Comparison of ENCODE assay signal across 8 mouse cellular contexts in genomic region chr4:119540533-119540890, GRCm38 (mm10). TPM values are rescaled to one million over a fixed set of nuclear protein-coding genes. Genes with fewer than 3 reads are reported as not detected.
DNase-seq lines count a peak whose midpoint lies in the region; ATAC-seq and TF ChIP-seq lines count a peak whose summit lies in the region.

No protein-coding gene starts in this region.

- no peak for DNase-seq in cerebellum, adult 2 months
- DNase-seq in cerebellum, postnatal 10 days, result no peak
- peak; percentile 8 for DNase-seq in limb, embryonic 14.5 days (ENCODE audit: low spot score)
- no peak for DNase-seq in thymus, postnatal 25 days
- no peak for DNase-seq in thymus, postnatal 10 days (ENCODE audit: low spot score in 2 of 2)

- no peak for TF ChIP-seq POLR2A in cerebellum, adult 2 months (IDR thresholded peaks at IDR 0.05; ENCODE audit: borderline replicate concordance, insufficient read depth, low read length)
- no peak for TF ChIP-seq POLR2A in limb, embryonic 14.5 days (IDR thresholded peaks at IDR 0.05; ENCODE audit: borderline replicate concordance, extremely low read depth, insufficient read depth, insufficient read length)

- H3K27ac ChIP-seq in cerebellum, adult 2 months (ENCODE audit: insufficient read depth, low read length), result no peak overlapping the region
- H3K27ac ChIP-seq in limb, embryonic 14.5 days (replicated peaks; ENCODE audit: low read depth, low read length), result peak overlapping the region; percentile 98
- peak overlapping the region; percentile 97 for H3K27ac ChIP-seq in stomach, embryonic 16.5 days (ENCODE audit: low read length)

- H3K9ac ChIP-seq in limb, embryonic 14.5 days (ENCODE audit: low read depth, low read length, severe bottlenecking), result peak overlapping the region; percentile 97
- peak overlapping the region; percentile 99 for H3K9ac ChIP-seq in stomach, embryonic 16.5 days (ENCODE audit: low read length)

- H3K9me3 ChIP-seq in megakaryocyte, embryonic 14.5 days, result no peaks in the 10 kb centered on the region
- H3K9me3 ChIP-seq in limb, embryonic 14.5 days (ENCODE audit: control insufficient read depth, low read length), result no peaks in the 10 kb centered on the region
- H3K9me3 ChIP-seq in stomach, embryonic 16.5 days (replicated peaks; ENCODE audit: control insufficient read depth, low read length), result no peaks in the 10 kb centered on the region

- 2% methylated on average over 10 of the region's 10 CpGs for WGBS in cerebellum, adult 2 months
- 6% methylated on average over 10 of the region's 10 CpGs for WGBS in limb, embryonic 14.5 days
- 2% methylated on average over 10 of the region's 10 CpGs for WGBS in stomach, embryonic 16.5 days

- no peaks in the 10 kb centered on the region for H3K27me3 ChIP-seq in cerebellum, adult 2 months (ENCODE audit: control insufficient read depth, insufficient read depth, low read length)
- peaks cover 2% of the 10 kb centered on the region for H3K27me3 ChIP-seq in megakaryocyte, embryonic 14.5 days (replicated peaks)
- H3K27me3 ChIP-seq in limb, embryonic 14.5 days (ENCODE audit: control insufficient read depth, insufficient read depth, low read length), result no peaks in the 10 kb centered on the region
- no peaks in the 10 kb centered on the region for H3K27me3 ChIP-seq in stomach, embryonic 16.5 days (ENCODE audit: control insufficient read depth, insufficient read depth, low read length)

- peak overlapping the region; percentile 94 for H3K4me3 ChIP-seq in cerebellum, adult 2 months (replicated peaks; ENCODE audit: insufficient read depth, low read depth, low read length)
- H3K4me3 ChIP-seq in megakaryocyte, embryonic 14.5 days (replicated peaks), result peak overlapping the region; percentile 99
- peak overlapping the region; percentile 94 for H3K4me3 ChIP-seq in limb, embryonic 14.5 days (replicated peaks; ENCODE audit: low read length)
- H3K4me3 ChIP-seq in stomach, embryonic 16.5 days (replicated peaks; ENCODE audit: low read length), result peak overlapping the region; percentile 84

- peak overlapping the region; percentile 64 for H3K4me2 ChIP-seq in limb, embryonic 14.5 days (replicated peaks; ENCODE audit: low read depth, low read length, severe bottlenecking)
- H3K4me2 ChIP-seq in stomach, embryonic 16.5 days (ENCODE audit: low read depth, low read length), result peak overlapping the region; percentile 78

- no peaks in the 10 kb centered on the region for H3K36me3 ChIP-seq in megakaryocyte, embryonic 14.5 days (replicated peaks; ENCODE audit: low read length)
- no peaks in the 10 kb centered on the region for H3K36me3 ChIP-seq in limb, embryonic 14.5 days (ENCODE audit: control insufficient read depth, insufficient read depth, low read length)
- no peaks in the 10 kb centered on the region for H3K36me3 ChIP-seq in stomach, embryonic 16.5 days (ENCODE audit: control insufficient read depth, insufficient read depth, low read length)

- no peak for ATAC-seq in megakaryocyte, adult 5-6 weeks (ENCODE audit: poor library complexity, severe bottlenecking)
- ATAC-seq in limb, embryonic 14.5 days (ENCODE audit: low FRiP score, low read depth), result no peak
- no peak for ATAC-seq in stomach, embryonic 16.5 days (ENCODE audit: insufficient read depth, low FRiP score)

- TF ChIP-seq CTCF in cerebellum, adult 2 months (IDR thresholded peaks at IDR 0.05; ENCODE audit: borderline replicate concordance, insufficient read depth, low read depth, low read length), result no peak

- H3K4me1 ChIP-seq in cerebellum, adult 2 months (ENCODE audit: control insufficient read depth, insufficient read depth, low read length), result peaks cover 2% of the 10 kb centered on the region; the same call in 1 of the 2 replicates
- peaks cover 30% of the 10 kb centered on the region for H3K4me1 ChIP-seq in megakaryocyte, embryonic 14.5 days
- peaks cover 13% of the 10 kb centered on the region for H3K4me1 ChIP-seq in limb, embryonic 14.5 days (ENCODE audit: control insufficient read depth, insufficient read depth, low read length)
- peaks cover 6% of the 10 kb centered on the region for H3K4me1 ChIP-seq in stomach, embryonic 16.5 days (ENCODE audit: control insufficient read depth, insufficient read depth, low read length)

RNA-seq across cellular contexts. Expression of gene Frg2f1, which starts 1.2 kb away (rescaled TPM):
- 8.6 and 9.4 TPM in 2 replicates for polyA plus RNA-seq in cerebellum, adult 2 months (2012; rRNA removed)
- 10.6 and 11.1 TPM in 2 replicates for polyA plus RNA-seq in megakaryocyte, embryonic 14.5 days (2012; ENCODE audit: insufficient read depth, low replicate concordance)
- 0.69 and 1.6 TPM in 2 replicates for total RNA-seq in megakaryocyte, adult 5-6 weeks (2015)
- total RNA-seq in megakaryocyte, adult 5-6 weeks (2017), result 0.28 and 0.59 TPM in 2 replicates
- 10.2 and 12.2 TPM in 2 replicates for polyA plus RNA-seq in limb, embryonic 14.5 days (2012; rRNA removed)
- 5.0 and 5.5 TPM in 2 replicates for polyA plus RNA-seq in limb, embryonic 14.5 days (2014; fragmentation: Nextera tagmentation; extraction: Ambion mirVana)
- polyA plus RNA-seq in stomach, embryonic 16.5 days (2015; fragmentation: Nextera tagmentation; extraction: Ambion mirVana), result 2.8 and 3.2 TPM in 2 replicates

RNA-seq across cellular contexts. Expression of gene Foxj3, which starts 3.7 kb away (rescaled TPM):
- 32.3 and 34.9 TPM in 2 replicates for polyA plus RNA-seq in cerebellum, adult 2 months (2012; rRNA removed)
- polyA plus RNA-seq in megakaryocyte, embryonic 14.5 days (2012; ENCODE audit: insufficient read depth, low replicate concordance), result 2.4 and 4.1 TPM in 2 replicates
- total RNA-seq in megakaryocyte, adult 5-6 weeks (2015), result 21.3 and 31.6 TPM in 2 replicates
- total RNA-seq in megakaryocyte, adult 5-6 weeks (2017), result 13.4 and 15.4 TPM in 2 replicates
- 31.5 and 34.5 TPM in 2 replicates for polyA plus RNA-seq in limb, embryonic 14.5 days (2012; rRNA removed)
- polyA plus RNA-seq in limb, embryonic 14.5 days (2014; fragmentation: Nextera tagmentation; extraction: Ambion mirVana), result 23.5 and 25.4 TPM in 2 replicates
- polyA plus RNA-seq in stomach, embryonic 16.5 days (2015; fragmentation: Nextera tagmentation; extraction: Ambion mirVana), result 18.1 and 18.9 TPM in 2 replicates

RNA-seq across cellular contexts. Expression of gene Rimkla, which starts 48.1 kb away (rescaled TPM):
- polyA plus RNA-seq in cerebellum, adult 2 months (2012; rRNA removed), result 35.4 and 39.2 TPM in 2 replicates
- not detected in 2 replicates for polyA plus RNA-seq in megakaryocyte, embryonic 14.5 days (2012; ENCODE audit: insufficient read depth, low replicate concordance)
- not detected in 2 replicates for total RNA-seq in megakaryocyte, adult 5-6 weeks (2015)
- not detected in 2 replicates for total RNA-seq in megakaryocyte, adult 5-6 weeks (2017)
- 0.79 and 1.1 TPM in 2 replicates for polyA plus RNA-seq in limb, embryonic 14.5 days (2012; rRNA removed)
- polyA plus RNA-seq in limb, embryonic 14.5 days (2014; fragmentation: Nextera tagmentation; extraction: Ambion mirVana), result 0.62 and 0.75 TPM in 2 replicates
- 0.67 and 0.77 TPM in 2 replicates for polyA plus RNA-seq in stomach, embryonic 16.5 days (2015; fragmentation: Nextera tagmentation; extraction: Ambion mirVana)

Comparison
In these comparisons a context has a peak if more than half of its experiments do, and no peak if none do; other contexts are left out.
1. RNA of gene Rimkla, which starts 48.1 kb away (polyA plus RNA-seq): 35.4 to 39.2 TPM in cerebellum, adult 2 months; 0.62 to 1.1 TPM in limb, embryonic 14.5 days, 0.67 to 0.77 TPM in stomach, embryonic 16.5 days and not detected in megakaryocyte, embryonic 14.5 days; every median in the first group is over 10 times any median in the second.
2. Peak in every context shown above with its lines, with median percentiles within 50 percentile points of each other: H3K4me3 ChIP-seq.